Mouse (Mus musculus): Measurements from ENCODE around the gene Serpinb8.

GRCm38 (mm10) chr1:107559494-107559893 is 30.3 kb upstream of the Serpinb8 start:
- no peak for TF ChIP-seq CTCF (IDR thresholded peaks at IDR 0.05; ENCODE audit: low read depth, low read length)
- no peak for TF ChIP-seq POLR2A (IDR thresholded peaks at IDR 0.05; ENCODE audit: insufficient read depth, low read length)
- TF ChIP-seq EP300 (IDR thresholded peaks at IDR 0.05; ENCODE audit: insufficient read depth, low read depth, low read length) = no peak

Measured in ES-Bruce4 (cell line).